Mouse (Mus musculus) myocyte (in vitro differentiated cells): ENCODE measurements around the gene Manf.

ENCODE experiments used
- CEBPB ChIP-seq: IDR thresholded peaks from 2 replicates; pipeline ENCODE4 v1.6.1; 2011; ENCODE audit warnings: mild to moderate bottlenecking, moderate library complexity; ENCODE audit not compliant: poor library complexity, insufficient read depth, severe bottlenecking
- E2F4 ChIP-seq: IDR thresholded peaks from one replicate; pipeline ENCODE4 v1.6.1; 2011; ENCODE audit warnings: mild to moderate bottlenecking, control low read depth, moderate library complexity; ENCODE audit not compliant: insufficient read depth
- MAX ChIP-seq: IDR thresholded peaks from one replicate; pipeline ENCODE4 v1.6.1; 2011; ENCODE audit warnings: low read depth, mild to moderate bottlenecking, control low read depth
- MYOD1 ChIP-seq, 3 experiments: IDR thresholded peaks; one replicate each; pipeline ENCODE4 v1.6.1; 2011; ENCODE audit warnings: control low read depth in 2 of 3, low read depth in 2 of 3, mild to moderate bottlenecking in 2 of 3, moderate library complexity in 1 of 3; ENCODE audit not compliant: insufficient read length in 2 of 3, control insufficient read depth in 1 of 3
- MYOG ChIP-seq, 3 experiments: IDR thresholded peaks; one replicate each; pipeline ENCODE4 v1.6.1; 2011; ENCODE audit warnings: control low read depth in 2 of 3, low read depth in 2 of 3, mild to moderate bottlenecking in 2 of 3; ENCODE audit not compliant: insufficient read length in 2 of 3, control insufficient read depth in 1 of 3, insufficient read depth in 1 of 3
- POLR2A ChIP-seq: IDR thresholded peaks from one replicate; pipeline ENCODE4 v1.6.1; 2011; ENCODE audit warnings: low read depth, mild to moderate bottlenecking, control low read depth, moderate library complexity; ENCODE audit not compliant: insufficient read length
- POLR2AphosphoS2 ChIP-seq: IDR thresholded peaks from one replicate; pipeline ENCODE4 v1.6.1; 2011; ENCODE audit warnings: low read depth, control low read depth; ENCODE audit not compliant: insufficient read length
- TCF12 ChIP-seq: IDR thresholded peaks from one replicate; pipeline ENCODE4 v1.6.1; 2011; ENCODE audit warnings: mild to moderate bottlenecking, control low read depth; ENCODE audit not compliant: poor library complexity, insufficient read depth, severe bottlenecking
- TCF3 ChIP-seq: IDR thresholded peaks from one replicate; pipeline ENCODE4 v1.6.1; 2011; ENCODE audit warnings: low read depth, control low read depth; ENCODE audit not compliant: insufficient read length

DNA sequence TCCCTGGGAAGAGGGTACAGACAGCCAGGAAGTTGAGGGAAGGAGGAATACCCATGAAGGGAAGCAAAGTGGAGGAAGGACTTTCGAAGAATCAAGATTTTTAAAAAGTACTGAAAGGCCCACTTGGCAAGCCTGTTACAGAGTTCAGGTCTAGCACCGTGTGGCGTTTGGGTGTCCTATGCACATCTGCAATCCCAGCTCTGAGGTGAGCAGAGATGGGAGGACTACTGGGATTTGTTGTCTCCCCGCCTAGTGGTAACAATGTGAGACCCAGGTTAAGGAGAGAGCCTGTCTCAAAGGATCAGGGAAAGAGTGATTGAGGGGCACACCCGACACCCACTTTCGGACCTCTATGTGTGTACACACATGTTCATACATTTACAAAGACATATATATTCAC is 23.1 kb upstream of the Manf start:
- TF ChIP-seq TCF3 (no peak), MYOD1 (IDR thresholded peaks at IDR 0.05; ENCODE audit: control insufficient read depth in 1 of 3, insufficient read length in 2 of 3, low read depth in 2 of 3) (no peak), POLR2A (no peak), TCF12 (no peak), CEBPB (no peak), MAX (no peak), E2F4 (no peak), POLR2AphosphoS2 (no peak), MYOG (IDR thresholded peaks at IDR 0.05; ENCODE audit: control insufficient read depth in 1 of 3, insufficient read depth in 1 of 3, insufficient read length in 2 of 3, low read depth in 2 of 3) (no peak)
